Mouse (Mus musculus) liver (tissue): ENCODE results near the gene Arhgap6.
"Not testable (repeated sequence)": the region's sequence is repeated elsewhere in the genome, so short reads cannot be mapped to it uniquely, and the experiment has no call there.

Experiments
- DNase-seq: peaks from one replicate; pipeline ENCODE4 v3.0.0-alpha.2; 2020; ENCODE audit warnings: mixed read lengths

Gene Arhgap6

DNA sequence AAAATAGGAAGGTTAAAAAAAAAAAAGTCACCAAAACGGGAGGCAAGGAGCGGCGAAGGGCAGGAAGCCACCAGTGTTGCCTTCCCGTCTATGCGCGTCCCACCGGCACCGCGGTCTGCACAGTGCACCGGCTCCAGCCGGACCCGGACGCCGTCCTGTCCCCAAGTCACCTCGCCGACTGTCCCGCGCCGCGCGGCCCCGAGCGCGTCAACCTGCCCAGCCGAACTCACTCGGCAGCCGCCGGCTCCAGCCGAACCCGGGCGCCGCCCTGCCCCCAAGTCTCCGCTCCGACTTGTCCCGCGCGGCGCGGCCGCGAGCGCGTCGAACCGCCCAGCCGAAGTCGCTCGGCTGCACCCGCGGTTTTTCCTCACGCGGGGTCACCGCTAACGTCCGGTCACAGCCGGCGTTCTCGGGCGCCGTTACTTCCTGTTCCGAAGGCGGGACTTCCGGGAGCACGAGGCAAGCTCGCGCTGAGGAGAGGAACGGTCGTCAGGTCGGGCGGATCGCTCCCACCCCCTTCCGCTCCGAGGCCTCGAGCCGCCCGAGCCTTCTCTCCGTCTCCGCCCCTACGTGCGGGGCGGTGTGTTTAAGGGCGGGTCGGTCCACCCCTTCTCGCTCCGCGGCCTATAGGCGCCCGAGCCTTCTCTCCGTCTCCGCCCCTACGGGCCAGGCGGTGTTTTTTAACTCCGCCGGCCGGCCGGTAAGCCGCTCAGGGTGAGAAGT is 525.2 kb downstream of the Arhgap6 start, which contains the start of gene Hccs:
TSS of gene Hccs (minus strand) at position 428 of the 723 bp plus-strand sequence.
- DNase-seq = peak; percentile 92

DNA sequence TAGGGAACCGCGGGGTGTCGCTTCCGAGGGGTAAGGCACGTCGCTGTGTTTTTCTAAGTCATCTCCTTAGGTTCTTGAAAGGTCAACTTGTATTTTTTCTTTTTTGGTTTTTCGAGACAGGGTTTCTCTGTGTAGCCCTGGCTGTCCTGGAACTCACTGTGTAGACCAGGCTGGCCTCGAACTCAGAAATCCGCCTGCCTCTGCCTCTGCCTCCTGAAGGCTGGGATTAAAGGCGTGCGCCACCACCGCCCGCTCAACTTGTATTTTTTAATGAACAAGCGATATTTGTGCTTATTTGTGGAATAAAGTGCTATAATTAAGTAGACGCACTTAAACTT is 525.7 kb downstream of the Arhgap6 start:
- DNase-seq = not testable (repeated sequence)

- DNase-seq = no peak
Measured at GRCm38 (mm10) chrX:169325929-169326595, 531.2 kb downstream of the Arhgap6 start.

GRCm38 (mm10) chrX:169332264-169332663 is 537.4 kb downstream of the Arhgap6 start:
- DNase-seq = peak; percentile 22

DNA sequence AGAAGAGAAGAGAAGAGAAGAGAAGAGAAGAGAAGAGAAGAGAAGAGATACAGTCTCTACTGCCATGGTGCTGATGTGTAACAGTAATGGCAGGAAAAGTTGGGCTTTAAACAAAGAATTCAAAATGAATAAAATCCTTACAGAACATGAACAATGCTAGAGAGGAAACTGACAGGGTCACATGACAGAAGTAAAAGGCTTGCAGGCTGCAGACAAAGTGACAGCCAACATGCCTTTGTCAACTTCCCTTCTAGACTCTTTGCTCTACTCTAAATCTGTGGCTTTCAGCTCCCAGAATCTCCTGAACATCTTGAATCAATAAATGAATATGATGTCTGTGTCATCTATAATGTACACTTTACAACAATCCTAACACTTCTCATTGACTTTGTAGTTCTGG is 542.7 kb downstream of the Arhgap6 start:
- DNase-seq = no peak

- no peak for DNase-seq
Measured at GRCm38 (mm10) chrX:169338213-169338612, 543.3 kb downstream of the Arhgap6 start.
